ENCODE assay signal across 14 mouse cellular contexts in the genomic region with DNA sequence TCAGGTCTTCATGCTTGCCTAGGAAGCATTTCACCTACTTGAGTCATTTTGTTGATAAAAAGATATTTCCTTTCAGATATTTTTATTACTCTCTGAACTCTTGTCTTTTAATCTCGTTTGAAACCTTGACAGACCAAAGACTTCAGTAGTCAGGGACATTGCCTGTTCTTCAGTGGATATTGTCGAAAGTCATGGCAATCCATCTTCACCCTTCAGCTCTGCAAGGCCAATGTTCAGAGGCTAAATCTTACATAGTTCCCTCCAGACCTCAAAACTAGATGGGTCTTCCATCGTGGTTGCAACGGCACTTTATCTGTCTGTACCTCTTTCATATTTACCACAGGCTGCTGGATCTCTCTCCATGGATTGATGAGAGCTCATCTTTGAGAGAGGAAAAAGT.
"Had no signal": no experiment of that assay in that cellular context is flagged by ENCODE, and none has a peak within 500 bp of the region (broad histone marks: within the 10 kb centered on the region; RNA-seq: fewer than 3 reads in every experiment).

No protein-coding gene starts in this region.

- DNase-seq: gastrocnemius, adult 2 months; gastrocnemius, postnatal 10 days; gastrocnemius, postnatal 25 days; heart, adult 18-20 months; heart, postnatal 10 days; heart, postnatal 4 days; kidney, adult 11 months; kidney, adult 2 months; kidney, adult 9 months; kidney, postnatal 14 days; kidney, postnatal 36 days; layer of hippocampus, adult 9-11 months; layer of hippocampus, postnatal 36 days; left cerebral cortex, postnatal 4 days had no signal
